Mouse (Mus musculus): Measurements from ENCODE around the gene Kcp.

Gene Kcp

GRCm38 (mm10) chr6:29463388-29463787 lies 44.4 kb downstream of the Kcp start:
- no peak for DNase-seq (ENCODE audit: inconsistent ontology term)

- no peak for DNase-seq (ENCODE audit: inconsistent ontology term)
Measured at GRCm38 (mm10) chr6:29461502-29461901, 46.2 kb downstream of the Kcp start.

GRCm38 (mm10) chr6:29450667-29451066 lies 57.1 kb downstream of the Kcp start:
- DNase-seq (ENCODE audit: inconsistent ontology term), result no peak

GRCm38 (mm10) chr6:29449858-29450257 lies 57.9 kb downstream of the Kcp start:
- DNase-seq (ENCODE audit: inconsistent ontology term), result no peak

- no peak for DNase-seq (ENCODE audit: inconsistent ontology term)
Measured at GRCm38 (mm10) chr6:29445354-29445753, 62.4 kb downstream of the Kcp start.

GRCm38 (mm10) chr6:29444773-29445172 lies 63.0 kb downstream of the Kcp start:
- no peak for DNase-seq (ENCODE audit: inconsistent ontology term)

GRCm38 (mm10) chr6:29439789-29440188 lies 68.0 kb downstream of the Kcp start:
- DNase-seq (ENCODE audit: inconsistent ontology term), result no peak

- DNase-seq (ENCODE audit: inconsistent ontology term), result peak; percentile 83
Measured at GRCm38 (mm10) chr6:29439251-29439650, 68.5 kb downstream of the Kcp start.

- DNase-seq (ENCODE audit: inconsistent ontology term), result peak; percentile 96
Measured at GRCm38 (mm10) chr6:29436461-29436934, 71.3 kb downstream of the Kcp start.

- DNase-seq (ENCODE audit: inconsistent ontology term), result peak; percentile 62
Measured at GRCm38 (mm10) chr6:29435940-29436451, 71.8 kb downstream of the Kcp start.

- peak; percentile 87 for DNase-seq (ENCODE audit: inconsistent ontology term)
Measured at GRCm38 (mm10) chr6:29434911-29435691, 72.7 kb downstream of the Kcp start.

- peak; percentile 60 for DNase-seq (ENCODE audit: inconsistent ontology term)
Measured at GRCm38 (mm10) chr6:29433804-29434795, 73.7 kb downstream of the Kcp start.

GRCm38 (mm10) chr6:29433038-29433803 lies 74.5 kb downstream of the Kcp start, which contains the start of gene Flnc:
Gene Flnc (plus strand): TSS chr6:29433256.
- DNase-seq (ENCODE audit: inconsistent ontology term), result peak; percentile 89

GRCm38 (mm10) chr6:29432676-29433037 lies 75.1 kb downstream of the Kcp start:
- DNase-seq (ENCODE audit: inconsistent ontology term), result no peak

GRCm38 (mm10) chr6:29432156-29432555 lies 75.6 kb downstream of the Kcp start:
- peak; percentile 95 for DNase-seq (ENCODE audit: inconsistent ontology term)

- peak; percentile 74 for DNase-seq (ENCODE audit: inconsistent ontology term)
Measured at GRCm38 (mm10) chr6:29431473-29431872, 76.3 kb downstream of the Kcp start.

- DNase-seq (ENCODE audit: inconsistent ontology term), result peak; percentile 23
Measured at GRCm38 (mm10) chr6:29430681-29431420, 76.9 kb downstream of the Kcp start.

GRCm38 (mm10) chr6:29428171-29428570 lies 79.6 kb downstream of the Kcp start:
- peak; percentile 31 for DNase-seq (ENCODE audit: inconsistent ontology term)

- no peak for DNase-seq (ENCODE audit: inconsistent ontology term)
Measured at GRCm38 (mm10) chr6:29426331-29426730, 81.4 kb downstream of the Kcp start.

- no peak for DNase-seq (ENCODE audit: inconsistent ontology term)
Measured at GRCm38 (mm10) chr6:29425118-29425517, 82.6 kb downstream of the Kcp start.
